Mouse (Mus musculus) C2C12 (cell line): ENCODE measurements around the gene Slc38a9.

Experiments used
- CEBPB ChIP-seq: IDR thresholded peaks from one replicate; pipeline ENCODE4 v1.6.1; 2011; ENCODE audit warnings: low read depth, mild to moderate bottlenecking, control low read depth, moderate library complexity
- CTCF ChIP-seq: IDR thresholded peaks from one replicate; pipeline ENCODE4 v1.5.1; 2011; ENCODE audit not compliant: control insufficient read depth, insufficient read depth, insufficient read length
- MAX ChIP-seq: IDR thresholded peaks from one replicate; pipeline ENCODE4 v1.6.1; 2011; ENCODE audit warnings: mild to moderate bottlenecking, control low read depth

DNA sequence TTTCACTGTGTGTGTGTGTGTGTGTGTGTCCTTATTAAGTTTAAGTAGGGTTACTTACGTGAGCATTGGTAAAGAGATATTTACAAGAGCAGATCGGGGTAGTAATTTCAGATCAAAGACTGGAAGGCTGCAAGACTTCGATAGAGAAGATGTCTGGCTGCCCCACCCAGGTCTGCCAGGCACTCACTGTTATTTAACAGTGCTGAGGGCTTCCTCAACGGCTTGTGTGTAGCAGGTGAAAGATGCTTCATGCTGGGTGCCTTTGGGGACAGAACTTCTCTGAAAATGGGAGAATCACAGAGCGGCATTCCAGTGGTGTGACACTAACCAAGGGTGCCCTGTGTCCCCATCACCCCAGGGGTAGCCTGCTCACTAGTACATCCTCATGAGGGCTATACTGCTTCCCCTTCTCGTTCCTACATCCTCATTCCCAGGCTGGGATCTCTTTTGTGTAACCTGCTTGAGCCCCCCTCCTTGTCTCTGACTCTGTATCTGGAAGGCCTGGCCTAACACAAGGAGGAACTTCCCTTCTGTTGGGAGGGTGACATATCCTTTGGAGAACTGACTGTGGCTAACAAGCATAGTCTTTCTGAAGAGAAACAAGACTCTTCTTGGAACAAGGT, 87.4 kb downstream of the Slc38a9 start:
- no peak for TF ChIP-seq CTCF
- no peak for TF ChIP-seq CEBPB
- TF ChIP-seq MAX = no peak
